Mouse (Mus musculus): ENCODE data around the gene C1qtnf6. TPM values are rescaled to one million over a fixed set of nuclear protein-coding genes. Genes with fewer than 3 reads are reported as not detected.
A peak's percentile ranks its signal among the peaks of the same experiment; 100 is the strongest.

Gene C1qtnf6
- total RNA-seq (2015; ENCODE audit: low replicate concordance) = not detected in 2 replicates
- total RNA-seq (2017; ENCODE audit: low replicate concordance) = 0.28 and 0.43 TPM in 2 replicates

- no peak for ATAC-seq (replicated peaks; ENCODE audit: low FRiP score, poor library complexity, severe bottlenecking)
Measured at GRCm38 (mm10) chr15:78530671-78531450, at the start of gene C1qtnf6. TSS of gene C1qtnf6 (minus strand) at chr15:78531416.

DNA sequence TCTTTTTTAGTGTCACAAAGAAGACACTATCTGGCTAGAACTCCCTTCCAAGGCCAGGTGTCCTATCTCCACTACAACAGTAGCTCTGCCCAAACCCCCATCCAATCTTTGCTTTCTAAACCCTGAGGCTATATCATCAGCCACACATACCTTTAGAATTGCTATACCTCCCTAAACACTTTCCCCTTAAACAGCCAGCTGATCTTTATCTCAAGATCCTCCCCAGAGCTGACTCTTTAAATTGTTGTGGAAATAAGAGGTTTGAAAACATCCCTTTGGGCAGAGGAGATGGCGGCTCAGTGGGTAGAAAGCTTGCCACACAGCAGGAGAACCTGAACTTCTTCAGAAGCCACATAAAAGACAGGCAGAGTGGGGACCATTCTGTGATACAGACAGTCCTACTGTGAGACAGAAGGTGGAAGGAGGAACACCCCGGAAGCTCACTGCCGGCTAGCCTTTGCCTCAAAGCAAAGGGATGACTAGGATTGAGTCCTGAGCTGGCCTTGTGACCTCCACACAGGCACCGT is 45.1 kb upstream of the C1qtnf6 start:
- ATAC-seq (replicated peaks; ENCODE audit: low FRiP score, poor library complexity, severe bottlenecking) = no peak

DNA sequence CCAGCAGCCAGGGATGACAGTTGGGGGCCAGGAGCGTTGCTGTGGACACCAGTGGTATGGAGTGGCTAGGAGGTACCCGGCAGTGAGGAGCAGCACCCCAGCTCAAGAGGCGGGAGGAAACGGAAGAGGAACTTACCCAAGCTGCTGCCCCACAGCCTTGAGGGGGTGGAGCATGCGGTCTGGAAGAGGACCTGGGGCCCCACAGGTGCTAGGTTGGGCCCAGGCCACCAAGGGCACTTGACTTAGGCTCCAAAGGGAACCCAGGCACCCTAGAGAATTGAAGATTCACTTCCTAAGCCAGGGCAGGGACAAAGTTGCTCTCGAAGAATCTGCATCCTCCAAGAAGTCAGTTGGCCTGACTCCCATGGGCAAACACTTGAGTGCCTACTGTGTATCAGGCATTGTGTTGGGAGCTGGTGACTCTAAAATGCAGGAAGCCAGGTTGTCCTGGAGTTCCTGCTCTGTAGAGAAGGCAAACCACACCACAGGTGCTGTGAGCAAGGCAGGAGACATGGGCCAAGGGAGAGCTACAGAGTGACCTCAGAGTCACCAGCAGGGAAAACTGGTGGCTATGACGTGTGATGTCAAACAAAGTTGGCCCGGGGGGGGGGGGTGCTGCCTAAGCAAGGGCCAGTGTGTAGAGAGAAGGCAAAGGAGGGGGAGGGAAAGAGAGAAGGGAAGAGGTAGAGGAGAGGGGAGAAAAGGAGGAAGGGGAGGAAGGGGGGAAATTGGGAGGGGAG is 41.6 kb upstream of the C1qtnf6 start, which contains the start of gene Rac2:
Gene Rac2 (minus strand): TSS at position 126 of the 740 bp plus-strand sequence.
- ATAC-seq (replicated peaks; ENCODE audit: low FRiP score, poor library complexity, severe bottlenecking) = peak; percentile 58

GRCm38 (mm10) chr15:78572270-78572600 is 41.0 kb upstream of the C1qtnf6 start:
- peak; percentile 14 for ATAC-seq (replicated peaks; ENCODE audit: low FRiP score, poor library complexity, severe bottlenecking)

DNA sequence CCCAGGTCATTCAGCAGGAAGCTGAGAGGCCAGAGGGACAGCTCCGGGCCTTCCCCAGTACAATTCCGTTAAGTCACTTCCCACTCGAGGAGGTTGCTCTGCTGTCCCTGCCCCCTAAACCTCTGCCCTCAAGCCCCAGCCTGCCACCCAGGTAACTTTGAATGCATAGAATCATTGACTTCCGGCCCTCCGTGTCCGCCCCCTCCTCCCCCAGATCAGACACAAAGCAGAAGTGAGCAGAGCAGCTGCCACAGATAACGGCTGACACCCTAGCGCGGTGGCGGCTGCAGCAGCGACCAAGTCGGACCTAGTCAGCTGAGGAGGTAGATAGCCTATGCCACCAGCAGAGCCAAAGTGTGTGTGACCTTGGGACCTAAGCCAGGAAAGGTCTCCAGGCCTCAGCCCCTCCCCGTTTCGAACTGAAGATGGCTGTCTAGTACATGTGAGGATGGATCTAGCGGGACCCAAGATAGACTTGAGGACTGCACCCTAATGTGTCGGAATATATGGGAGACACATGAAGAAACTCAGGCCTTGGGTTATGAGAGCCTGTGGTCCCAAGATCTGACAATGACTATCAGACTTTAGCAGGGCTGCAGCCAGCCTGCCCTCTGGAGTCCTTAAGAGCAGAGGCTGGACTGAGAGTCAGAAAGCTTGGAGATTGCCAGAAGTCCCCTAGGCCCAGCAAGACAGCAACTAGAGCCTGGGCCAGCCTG is 40.5 kb upstream of the C1qtnf6 start:
- ATAC-seq (replicated peaks; ENCODE audit: low FRiP score, poor library complexity, severe bottlenecking) = peak; percentile 88

DNA sequence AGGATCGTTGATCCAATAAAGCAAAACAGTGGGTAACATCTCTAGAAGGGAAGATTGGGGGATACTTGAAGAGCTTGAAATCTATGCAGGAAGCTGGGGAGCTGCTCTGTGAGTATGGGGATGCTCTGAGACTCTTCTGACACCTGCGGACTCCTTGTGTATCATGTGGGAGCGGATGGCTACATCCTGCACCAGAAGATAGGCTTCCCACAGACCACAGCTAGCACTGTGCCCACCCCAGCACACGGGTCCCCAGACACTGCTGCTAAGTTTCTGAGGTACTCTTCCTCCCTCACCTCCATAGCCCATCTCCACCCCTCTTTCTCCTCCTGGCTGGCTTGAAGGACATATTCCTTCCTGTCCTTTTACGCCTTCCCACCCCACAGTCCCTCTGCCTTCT is 39.0 kb upstream of the C1qtnf6 start:
- no peak for ATAC-seq (replicated peaks; ENCODE audit: low FRiP score, poor library complexity, severe bottlenecking)

- no peak for ATAC-seq (replicated peaks; ENCODE audit: low FRiP score, poor library complexity, severe bottlenecking)
Measured at GRCm38 (mm10) chr15:78567608-78568120, 36.4 kb upstream of the C1qtnf6 start.

- ATAC-seq (replicated peaks; ENCODE audit: low FRiP score, poor library complexity, severe bottlenecking) = no peak
Measured at GRCm38 (mm10) chr15:78564764-78565435, 33.7 kb upstream of the C1qtnf6 start.

DNA sequence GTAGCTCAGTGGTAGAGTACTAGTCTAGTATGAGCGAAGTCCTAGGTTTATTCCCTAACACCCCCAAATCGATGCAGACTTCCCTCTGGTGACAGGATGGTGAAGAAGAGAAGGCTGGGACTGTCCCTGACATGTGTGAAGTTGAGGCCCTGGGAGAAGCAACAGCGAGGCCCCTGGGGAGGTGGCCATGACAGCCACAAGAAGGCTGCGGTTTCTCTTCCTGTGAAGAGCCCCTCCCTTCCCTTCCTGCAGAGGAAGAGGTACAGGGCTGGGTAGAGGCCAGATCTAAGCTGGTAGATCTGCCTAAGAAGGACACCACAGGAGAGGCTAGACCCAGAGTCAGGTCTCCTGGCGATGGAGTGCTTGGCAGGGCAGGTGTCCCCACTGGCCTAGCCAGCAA is 32.7 kb upstream of the C1qtnf6 start:
- ATAC-seq (replicated peaks; ENCODE audit: low FRiP score, poor library complexity, severe bottlenecking) = peak; percentile 44; the same call in 1 of the 2 replicates

DNA sequence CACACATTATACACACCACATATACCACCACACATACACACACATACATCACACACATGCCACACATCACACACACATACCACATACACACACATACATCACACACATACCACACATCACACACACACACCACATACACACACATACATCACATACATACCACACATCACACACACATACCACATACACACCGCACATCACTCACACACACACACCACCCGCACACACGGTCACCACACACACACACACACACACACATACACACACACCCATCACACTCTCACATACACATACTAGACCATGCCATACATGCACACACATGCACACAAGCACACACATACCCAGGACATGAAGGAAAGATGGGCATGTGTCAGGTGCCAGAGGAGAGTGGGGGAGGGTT is 32.1 kb upstream of the C1qtnf6 start:
- no peak for ATAC-seq (replicated peaks; ENCODE audit: low FRiP score, poor library complexity, severe bottlenecking)

GRCm38 (mm10) chr15:78559141-78559979 is 28.1 kb upstream of the C1qtnf6 start:
- no peak for ATAC-seq (replicated peaks; ENCODE audit: low FRiP score, poor library complexity, severe bottlenecking)

DNA sequence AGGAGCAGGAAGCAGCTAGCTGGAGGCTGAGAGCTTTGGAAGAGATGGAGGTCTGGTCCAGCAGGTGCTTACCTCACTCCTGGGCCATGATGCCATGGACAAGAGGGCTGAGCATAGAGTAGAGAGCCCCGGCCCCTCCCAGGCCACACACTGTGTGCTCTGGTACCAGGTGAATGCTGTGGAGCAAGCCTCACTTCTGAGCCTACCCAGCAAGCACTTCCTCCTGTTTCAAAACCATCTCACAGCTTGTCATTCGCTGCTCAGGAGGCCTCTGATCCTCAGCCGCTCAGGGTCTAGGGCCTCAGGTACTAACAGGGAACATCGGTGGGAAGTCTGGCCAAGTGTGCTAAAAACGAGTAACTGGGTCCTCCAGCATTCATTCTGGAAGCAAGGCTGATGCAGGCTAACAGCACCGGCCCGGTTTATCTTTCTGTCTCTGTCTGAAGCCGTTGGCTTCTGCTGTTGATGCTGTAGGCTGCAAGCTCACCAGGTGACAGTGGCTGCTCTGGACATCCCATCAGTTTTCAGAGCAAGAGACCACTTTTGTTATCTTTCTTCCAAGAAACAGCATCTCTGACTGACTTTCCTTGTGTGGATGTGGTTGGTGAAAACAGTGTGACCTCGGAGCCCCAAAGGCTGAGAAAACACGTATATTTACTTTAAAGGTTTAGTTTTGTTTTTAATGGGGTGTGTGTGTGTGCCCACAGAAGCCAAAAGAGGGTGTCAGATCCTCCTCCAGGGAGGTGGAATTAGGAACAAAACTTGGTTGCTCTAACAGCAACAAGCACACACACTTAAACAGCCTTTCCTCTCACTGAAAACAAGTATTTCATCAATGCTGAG is 26.7 kb upstream of the C1qtnf6 start:
- ATAC-seq (replicated peaks; ENCODE audit: low FRiP score, poor library complexity, severe bottlenecking) = no peak

- ATAC-seq (replicated peaks; ENCODE audit: low FRiP score, poor library complexity, severe bottlenecking) = no peak
Measured at GRCm38 (mm10) chr15:78554545-78555313, 23.5 kb upstream of the C1qtnf6 start.

DNA sequence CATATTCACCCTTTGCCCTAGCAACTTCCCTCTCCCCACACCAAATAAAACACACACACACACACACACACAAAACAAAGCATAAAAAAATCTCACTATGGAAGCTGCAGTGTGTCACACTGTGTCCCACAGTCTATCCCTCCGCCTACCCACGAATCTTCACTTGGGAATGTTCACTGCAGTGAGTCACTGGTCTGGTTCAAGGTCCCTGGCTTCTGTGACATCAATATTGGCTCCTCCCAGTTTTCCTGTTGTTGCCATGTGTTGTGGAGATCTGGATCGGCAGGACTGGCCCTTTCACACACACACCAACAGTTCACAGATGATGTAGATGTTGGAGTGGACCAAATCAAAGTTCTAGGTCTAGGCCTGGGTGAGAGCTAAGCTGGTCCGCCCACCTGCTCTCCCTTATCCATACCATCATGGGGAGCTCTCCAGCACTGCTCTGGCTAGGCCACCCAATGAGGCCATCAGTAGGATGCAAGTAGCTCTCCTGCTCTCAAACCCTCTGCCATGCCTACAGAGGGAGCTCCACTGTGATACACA is 18.0 kb upstream of the C1qtnf6 start:
- ATAC-seq (replicated peaks; ENCODE audit: low FRiP score, poor library complexity, severe bottlenecking) = no peak

- ATAC-seq (replicated peaks; ENCODE audit: low FRiP score, poor library complexity, severe bottlenecking) = no peak
Measured at GRCm38 (mm10) chr15:78548711-78549110, 17.5 kb upstream of the C1qtnf6 start.

DNA sequence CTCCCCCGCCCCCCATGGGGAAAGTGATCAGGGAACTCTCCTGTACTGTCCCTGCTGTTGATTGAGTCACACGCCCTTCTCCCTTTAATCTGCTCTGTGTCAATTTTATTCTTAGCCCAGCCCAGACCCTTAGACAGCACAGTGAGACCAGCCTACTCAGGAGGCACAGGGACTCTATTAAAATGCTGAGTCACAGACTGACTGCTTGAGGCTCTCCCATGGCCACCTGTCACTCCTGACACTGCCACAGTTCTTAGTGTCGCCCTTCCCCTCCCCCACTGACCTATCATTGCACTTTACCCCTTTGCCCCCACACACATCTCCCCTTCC is 17.1 kb upstream of the C1qtnf6 start:
- ATAC-seq (replicated peaks; ENCODE audit: low FRiP score, poor library complexity, severe bottlenecking) = no peak

Measured in erythroblast, adult 5-6 weeks (primary cell).